Mouse (Mus musculus) erythroblast, embryonic 14.5 days (primary cell): Measurements from ENCODE around the gene Crnkl1.

Source experiments
- GATA1 ChIP-seq: IDR thresholded peaks from 2 replicates; pipeline ENCODE4 v1.6.1; 2012; ENCODE audit warnings: low read length, inconsistent platforms, mixed read lengths
- TAL1 ChIP-seq: IDR thresholded peaks from 3 replicates; pipeline ENCODE4 v1.6.1; 2012; ENCODE audit warnings: low read length, inconsistent platforms, mixed read lengths

DNA sequence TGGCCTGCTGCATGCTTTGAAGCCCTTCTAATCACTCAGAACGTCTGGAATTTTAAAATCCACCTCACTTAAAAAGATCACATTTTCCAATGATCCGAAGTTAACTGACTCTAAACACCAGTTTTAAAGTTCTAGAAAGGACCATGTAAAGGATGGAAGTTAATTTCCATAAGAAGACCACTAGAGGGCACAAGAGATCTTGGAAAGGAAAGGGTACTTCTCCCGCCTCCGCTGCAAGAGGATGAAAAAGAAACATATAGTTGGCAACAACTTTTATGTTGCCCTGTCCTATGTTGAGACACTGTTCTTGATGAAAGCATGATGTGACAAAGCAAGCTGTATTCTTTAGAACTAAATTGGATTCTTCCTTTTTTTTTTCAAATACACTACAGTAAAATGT is 22.6 kb upstream of the Crnkl1 start:
- TF ChIP-seq GATA1 = no peak
- TF ChIP-seq TAL1 = no peak
